Mouse (Mus musculus) kidney, adult 2 months (tissue): ENCODE results near the gene Ptges2.

Experiments used
- CTCF ChIP-seq: fragments of 200-500 bp; conservative IDR thresholded peaks from 2 replicates; pipeline ENCODE4 v1.5.1; 2011; ENCODE audit warnings: low read depth, mild to moderate bottlenecking, control low read depth, low read length, moderate library complexity, mixed read lengths; ENCODE audit not compliant: insufficient read depth, insufficient read length
- POLR2A ChIP-seq: fragments of 200-500 bp; IDR thresholded peaks from one replicate; pipeline ENCODE4 v1.6.1; 2011; ENCODE audit warnings: low read depth, low read length, control low read depth

- TF ChIP-seq CTCF (no peak), POLR2A (no peak)
Measured at GRCm38 (mm10) chr2:32392063-32392462, 3.6 kb upstream of the Ptges2 start.
